ENCODE assay signal across 16 mouse cellular contexts in the genomic region with DNA sequence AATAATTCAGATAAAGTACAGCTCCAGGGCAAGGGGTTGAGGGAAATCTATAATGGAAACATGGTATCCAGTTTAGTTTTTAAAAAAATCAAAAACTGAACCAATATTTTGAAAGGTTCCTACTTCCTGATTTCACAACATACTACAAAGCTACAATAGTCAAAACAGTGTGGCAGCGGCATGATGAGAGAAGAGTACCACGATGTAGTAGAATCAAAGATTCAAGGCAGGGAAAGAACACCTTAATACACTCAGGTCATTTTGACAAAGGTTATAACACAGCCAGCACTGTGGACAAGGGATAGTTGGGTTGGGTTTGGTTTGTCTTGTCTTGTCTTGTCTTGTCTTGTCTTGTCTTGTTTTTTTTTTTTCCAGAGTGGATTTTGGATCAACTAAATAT.
"Had no signal": no experiment of that assay in that cellular context is flagged by ENCODE, and none has a peak within 500 bp of the region (broad histone marks: within the 10 kb centered on the region; RNA-seq: fewer than 3 reads in every experiment).

No protein-coding gene starts in this region.

- H3K9ac ChIP-seq: neural tube, embryonic 13.5 days; neural tube, embryonic 15.5 days; stomach, embryonic 15.5 days had no signal

- H3K4me1 ChIP-seq: neural tube, embryonic 13.5 days; stomach, embryonic 15.5 days had no signal

- H3K9me3 ChIP-seq: stomach, embryonic 15.5 days had no signal

- H3K27me3 ChIP-seq: neural tube, embryonic 15.5 days; stomach, embryonic 15.5 days had no signal

- DNase-seq: retina, postnatal 1 day; right cerebral cortex, adult 18-20 months; right cerebral cortex, postnatal 14 days; right cerebral cortex, postnatal 25 days; right cerebral cortex, postnatal 4 days; spleen, adult 18-20 months; thymus, adult 18-20 months; thymus, adult 2 months; thymus, postnatal 14 days; thymus, postnatal 25 days; thymus, postnatal 36 days; thymus, postnatal 4 days had no signal

- H3K4me2 ChIP-seq: neural tube, embryonic 13.5 days; neural tube, embryonic 15.5 days; stomach, embryonic 15.5 days had no signal

- H3K36me3 ChIP-seq: neural tube, embryonic 13.5 days; neural tube, embryonic 15.5 days; stomach, embryonic 15.5 days had no signal

- H3K27ac ChIP-seq: neural tube, embryonic 13.5 days; neural tube, embryonic 15.5 days; stomach, embryonic 15.5 days; stomach, postnatal 0 days had no signal

- H3K4me3 ChIP-seq: neural tube, embryonic 13.5 days; neural tube, embryonic 15.5 days; stomach, embryonic 15.5 days had no signal
